Mouse (Mus musculus): ENCODE measurements at regions not wholly inside any gene's neighbourhood (a gene's known extent, or its start where the extent isn't known, plus 50 kb on each side); places are given as distances from the start of the nearest gene placed in this dataset.

GRCm38 (mm10) chr16:19834128-19834527 is 74.1 kb downstream of the B3gnt5 start:
- DNase-seq (ENCODE audit: low read depth, low spot score) = no peak

GRCm38 (mm10) chr16:19834750-19835149 is 74.7 kb downstream of the B3gnt5 start:
- DNase-seq (ENCODE audit: low read depth, low spot score) = no peak

- DNase-seq (ENCODE audit: low read depth, low spot score) = no peak
These were observed 79.8 kb downstream of the B3gnt5 start for GRCm38 (mm10) chr16:19839831-19840230.

DNA sequence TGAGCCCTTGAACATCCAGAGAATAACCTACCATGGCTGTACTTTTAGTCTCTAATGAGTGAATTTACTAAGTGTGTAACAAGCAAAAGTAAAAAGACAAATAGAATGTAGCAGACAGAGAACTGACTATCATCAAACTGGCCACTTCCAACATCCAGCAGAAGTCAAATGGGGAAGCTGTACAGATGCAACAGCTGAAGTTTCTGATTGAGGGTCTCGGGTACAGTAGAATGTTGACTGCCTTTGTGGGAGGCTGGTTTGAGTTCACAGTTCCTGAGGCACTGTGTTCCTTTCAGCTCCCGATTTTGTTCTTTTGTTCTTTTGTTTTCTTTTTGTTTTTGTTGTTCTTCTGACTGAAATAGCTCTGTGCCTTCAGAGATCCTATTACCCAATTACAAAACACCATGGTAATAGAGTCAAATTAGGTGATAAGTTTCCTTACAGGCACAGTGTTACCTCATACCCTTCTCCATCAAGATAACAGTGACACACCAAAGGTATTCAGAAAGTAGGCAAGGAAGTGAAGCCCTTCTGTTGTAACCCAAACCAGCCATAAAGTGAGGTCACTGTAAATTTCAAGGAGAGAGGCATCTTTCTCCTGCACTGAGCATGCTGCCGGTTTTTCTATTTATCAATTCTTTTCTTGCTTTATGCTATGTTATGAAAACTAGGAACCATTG is 82.5 kb downstream of the B3gnt5 start:
- DNase-seq (ENCODE audit: low read depth, low spot score) = no peak

GRCm38 (mm10) chr16:19843738-19844137 is 83.7 kb downstream of the B3gnt5 start:
- DNase-seq (ENCODE audit: low read depth, low spot score) = no peak

DNA sequence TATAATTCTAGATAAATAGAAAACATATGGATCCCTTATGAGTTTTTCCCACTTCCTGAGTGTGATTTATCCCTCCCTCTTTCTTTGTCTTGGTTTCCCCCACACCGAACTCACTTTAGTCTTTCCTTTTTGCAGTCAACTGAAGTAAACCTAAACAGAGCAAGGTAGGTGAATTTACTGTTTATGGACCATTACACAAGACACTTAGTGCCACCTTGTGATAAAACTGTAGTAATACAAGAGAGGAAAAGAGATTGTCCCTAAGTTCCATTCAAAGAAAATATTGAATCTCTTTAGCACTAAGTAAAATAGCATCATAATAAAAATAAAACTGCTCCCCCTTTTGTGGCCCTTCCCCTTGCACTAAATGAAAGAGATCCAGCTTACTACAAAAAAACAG is 88.4 kb downstream of the B3gnt5 start:
- peak; percentile 14 for DNase-seq (ENCODE audit: low read depth, low spot score)

DNA sequence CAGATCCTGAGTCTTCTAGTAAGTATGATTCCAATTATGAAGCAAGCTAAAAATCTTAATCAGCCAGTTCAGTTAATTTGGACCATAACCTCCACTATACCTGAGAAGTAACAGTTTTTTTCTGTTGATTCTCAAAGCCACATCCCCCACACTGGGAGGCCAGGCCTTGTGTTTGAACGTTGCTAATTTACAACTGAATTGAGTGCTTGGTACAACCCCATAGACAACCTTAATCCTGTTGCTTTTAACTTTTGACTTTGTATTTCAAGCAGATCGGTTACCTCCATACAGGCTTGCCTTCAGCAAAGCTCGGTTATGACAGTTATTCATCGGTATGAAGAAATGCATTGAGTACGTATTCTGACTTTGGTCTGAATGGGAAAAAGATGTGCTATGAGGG is 105.3 kb downstream of the B3gnt5 start:
- peak; percentile 36 for DNase-seq (ENCODE audit: low read depth, low spot score)

GRCm38 (mm10) chr16:19865931-19866330 is 105.9 kb downstream of the B3gnt5 start:
- peak; percentile 29 for DNase-seq (ENCODE audit: low read depth, low spot score)

DNA sequence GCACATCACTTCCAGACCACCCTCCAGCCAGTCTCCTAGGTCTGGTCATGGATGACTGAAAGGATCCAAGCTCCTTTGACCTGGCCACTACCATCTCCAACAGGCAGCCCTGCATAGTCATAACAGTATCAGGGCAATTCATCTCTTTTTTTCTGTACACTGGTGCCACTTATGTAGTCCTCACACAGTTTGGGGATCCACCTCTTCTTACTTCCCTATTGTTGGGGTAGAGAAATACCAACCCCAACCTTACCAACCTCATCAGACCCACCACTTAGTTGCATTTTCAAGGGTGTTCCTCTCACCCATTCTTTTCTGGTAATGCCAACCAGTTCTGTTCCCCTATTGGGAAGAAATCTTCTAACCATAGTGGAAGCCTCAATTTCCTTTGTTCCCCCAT is 109.4 kb downstream of the B3gnt5 start:
- DNase-seq (ENCODE audit: low read depth, low spot score) = no peak

GRCm38 (mm10) chr16:19876861-19877554 is 105.8 kb downstream of the Klhl6 start:
- no peak for DNase-seq (ENCODE audit: low read depth, low spot score)

- DNase-seq (ENCODE audit: low read depth, low spot score) = no peak
These were observed 99.9 kb downstream of the Klhl6 start for GRCm38 (mm10) chr16:19882961-19883360.

DNA sequence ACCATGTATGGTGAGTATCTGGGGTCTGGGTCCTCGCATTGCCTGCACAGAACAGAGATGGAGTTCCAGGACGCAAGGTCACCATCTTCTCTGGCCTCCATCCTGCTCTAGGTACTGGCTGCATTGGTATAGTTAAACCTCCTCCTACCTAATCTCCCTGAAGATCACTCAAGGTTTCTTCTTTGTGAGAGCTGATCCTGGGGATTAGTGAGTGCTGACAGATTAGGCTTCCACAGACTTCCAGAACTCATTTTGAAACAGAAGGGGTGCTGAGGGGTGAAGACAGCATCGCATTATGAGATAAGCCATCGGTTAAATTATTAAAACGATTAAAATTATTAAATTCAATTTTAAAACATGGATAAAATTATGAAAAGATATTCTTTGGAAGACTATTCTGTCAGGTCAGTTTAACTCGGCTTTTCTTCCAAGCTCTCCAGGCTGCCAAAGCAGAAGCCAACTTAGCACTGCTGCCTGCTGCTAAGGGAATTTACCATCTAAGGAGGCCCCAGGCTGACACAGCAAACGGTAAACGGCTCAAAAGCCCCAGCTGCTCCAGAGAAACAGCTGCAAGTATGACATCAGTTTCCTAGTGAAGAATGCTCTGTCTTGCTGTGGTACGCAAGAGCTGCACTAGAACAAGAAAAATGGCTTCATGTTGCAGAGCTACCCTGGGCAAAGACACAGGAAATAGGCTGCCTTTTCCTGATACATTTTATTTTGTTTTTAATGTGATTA is 98.9 kb downstream of the Klhl6 start:
- DNase-seq (ENCODE audit: low read depth, low spot score) = no peak

- DNase-seq (ENCODE audit: low read depth, low spot score) = no peak
These were observed 98.3 kb downstream of the Klhl6 start for GRCm38 (mm10) chr16:19884535-19884934.

DNA sequence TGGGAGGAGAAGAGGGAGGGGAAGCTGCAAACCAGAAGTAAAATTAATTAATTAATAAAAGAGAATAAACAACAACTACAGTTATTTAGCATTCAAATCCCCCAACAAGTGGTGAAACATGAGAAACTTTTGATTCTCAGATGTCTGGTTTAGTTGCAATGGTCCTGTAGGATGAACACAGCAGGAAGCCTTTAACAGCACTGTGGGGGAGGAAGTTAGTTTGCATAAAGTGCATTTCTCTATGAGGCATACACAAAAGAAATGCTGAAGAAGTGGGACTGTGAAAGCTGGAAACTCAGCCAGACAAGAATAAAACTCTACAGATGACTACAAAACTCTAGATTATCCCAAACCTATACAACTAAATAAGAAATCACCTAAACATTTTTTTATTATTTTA is 96.2 kb downstream of the Klhl6 start:
- peak; percentile 29 for DNase-seq (ENCODE audit: low read depth, low spot score)

GRCm38 (mm10) chr16:19889576-19889975 is 93.3 kb downstream of the Klhl6 start:
- no peak for DNase-seq (ENCODE audit: low read depth, low spot score)

DNA sequence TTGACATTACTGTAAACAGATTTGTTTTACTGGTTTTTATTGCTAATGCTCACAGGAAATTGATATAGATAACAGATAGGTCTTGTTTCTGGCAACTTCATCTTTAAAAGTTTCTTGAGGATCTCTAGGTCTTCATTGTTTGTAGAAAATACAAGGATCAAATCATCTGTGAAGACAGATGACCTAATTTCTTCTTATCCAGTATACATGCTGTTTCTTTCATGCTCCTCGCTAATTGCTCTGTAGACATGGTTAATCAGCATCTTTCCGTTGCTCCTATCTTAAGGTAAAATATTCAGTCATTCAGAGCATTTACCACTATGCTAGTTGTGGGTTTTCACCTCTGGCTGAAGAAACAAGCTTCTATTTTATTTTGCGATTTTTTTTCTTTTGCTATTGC is 91.4 kb downstream of the Klhl6 start:
- no peak for DNase-seq (ENCODE audit: low read depth, low spot score)

DNA sequence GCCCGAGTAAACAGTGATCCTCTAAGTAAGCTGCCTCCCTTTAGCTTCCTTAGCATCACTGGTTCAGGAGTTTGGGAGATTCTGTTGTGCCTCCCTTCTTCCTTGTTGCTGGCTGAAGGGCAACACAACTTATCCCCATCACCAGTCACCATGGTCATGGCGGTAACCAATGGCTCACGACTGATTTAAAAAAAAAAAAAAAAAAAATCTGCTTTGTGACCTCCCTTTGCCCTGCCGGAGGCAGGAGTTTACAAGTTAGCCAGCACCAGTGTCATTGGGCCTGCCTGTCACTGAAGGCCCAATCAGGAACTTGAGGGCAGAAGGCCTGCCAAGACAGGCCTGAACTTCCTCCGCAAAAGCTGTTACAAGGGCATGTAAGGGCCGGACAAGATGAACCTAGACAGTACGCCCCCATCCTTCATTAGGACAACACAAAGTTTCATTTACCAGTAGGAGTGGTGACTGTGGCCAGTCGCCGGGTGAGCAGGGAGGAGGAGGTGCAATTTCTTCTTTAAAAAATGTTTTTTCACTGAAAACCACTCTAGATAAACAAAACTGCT is 88.3 kb downstream of the Klhl6 start:
- no peak for DNase-seq (ENCODE audit: low read depth, low spot score)
